Mouse (Mus musculus) MEL (cell line): ENCODE measurements at regions not wholly inside any gene's neighbourhood (a gene's known extent, or its start where the extent isn't known, plus 50 kb on each side); places are given as distances from the start of the nearest gene placed in this dataset.

ENCODE experiments used
- KAT2A ChIP-seq: conservative IDR thresholded peaks from 2 replicates; pipeline ENCODE4 v1.6.1; 2012; ENCODE audit warnings: low read depth, low read length, improper control_type of control experiment, inconsistent platforms
- POLR2A ChIP-seq, 2 experiments: IDR thresholded peaks; 2 replicates each; pipeline ENCODE4 v1.6.1; 2011 to 2012; ENCODE audit warnings: low read length in 2 of 2, mild to moderate bottlenecking in 2 of 2, control low read depth in 1 of 2, improper control_type of control experiment in 1 of 2, low read depth in 1 of 2, moderate library complexity in 1 of 2; ENCODE audit not compliant: control insufficient read depth in 1 of 2, insufficient read depth in 1 of 2, poor library complexity in 1 of 2
- ZC3H11A ChIP-seq: IDR thresholded peaks from 2 replicates; pipeline ENCODE4 v1.6.1; 2012; ENCODE audit warnings: low read depth, mild to moderate bottlenecking, inconsistent platforms, low read length, improper control_type of control experiment

- TF ChIP-seq ZC3H11A, result no peak
- TF ChIP-seq KAT2A, result no peak
- TF ChIP-seq POLR2A (IDR thresholded peaks at IDR 0.05; ENCODE audit: control insufficient read depth in 1 of 2, insufficient read depth in 1 of 2, low read depth in 1 of 2, low read length in 2 of 2, poor library complexity in 1 of 2), result no peak
Observed at GRCm38 (mm10) chr2:61032920-61033319, 69.9 kb upstream of the Rbms1 start.
